Mouse (Mus musculus): ENCODE results near the gene Olfr721-ps1. TPM values are rescaled to one million over a fixed set of nuclear protein-coding genes. Genes with fewer than 3 reads are reported as not detected.

Gene Olfr721-ps1
- total RNA-seq (2021) (not detected), polyA plus RNA-seq (2012; rRNA removed) (not detected in 2 replicates)
- long read RNA-seq, result 0 reads

- DNase-seq, result no peak
These were observed at the start of gene Olfr721-ps1 for GRCm38 (mm10) chr14:14400998-14401397. Olfr721-ps1 (plus strand) TSS chr14:14401298.

GRCm38 (mm10) chr14:14351721-14352590, 49.1 kb upstream of the Olfr721-ps1 start:
- DNase-seq, result no peak

- no peak for DNase-seq
These were observed 48.5 kb upstream of the Olfr721-ps1 start for GRCm38 (mm10) chr14:14352606-14353005.

- DNase-seq, result no peak
These were observed 47.9 kb upstream of the Olfr721-ps1 start for GRCm38 (mm10) chr14:14353081-14353732.

- no peak for DNase-seq
These were observed 47.2 kb upstream of the Olfr721-ps1 start for GRCm38 (mm10) chr14:14353740-14354510.

GRCm38 (mm10) chr14:14354511-14355359, 46.4 kb upstream of the Olfr721-ps1 start:
- DNase-seq, result no peak

- no peak for DNase-seq
These were observed 45.8 kb upstream of the Olfr721-ps1 start for GRCm38 (mm10) chr14:14355360-14355646.

GRCm38 (mm10) chr14:14395535-14395934, 5.6 kb upstream of the Olfr721-ps1 start:
- no peak for DNase-seq

- DNase-seq, result no peak
These were observed 35.1 kb downstream of the Olfr721-ps1 start for GRCm38 (mm10) chr14:14436078-14436658.

Other genes with a start within 250 kb of the Olfr721-ps1 start
- gene Olfr720, start 214.5 kb upstream of the Olfr721-ps1 start, total RNA-seq (2021), result not detected
- not detected in 2 replicates for gene Olfr720, start 214.5 kb upstream of the Olfr721-ps1 start, polyA plus RNA-seq (2012; rRNA removed)
- not detected for gene Olfr31, start 78.5 kb upstream of the Olfr721-ps1 start, total RNA-seq (2021)
- gene Olfr31, start 78.5 kb upstream of the Olfr721-ps1 start, polyA plus RNA-seq (2012; rRNA removed), result not detected in 2 replicates
- 1 to 10 TPM; 5.1 to 9.3 TPM for gene Il3ra, start 55.0 kb upstream of the Olfr721-ps1 start, total RNA-seq (2021)
- gene Il3ra, start 55.0 kb upstream of the Olfr721-ps1 start, polyA plus RNA-seq (2012; rRNA removed), result 52.7 and 64.5 TPM in 2 replicates

Data from adrenal gland, adult 2 months (tissue).